Mouse (Mus musculus) cerebellum, adult 18-20 months (tissue): Measurements from ENCODE around the gene Inafm1.
"Not testable (repeated sequence)": the region's sequence is repeated elsewhere in the genome, so short reads cannot be mapped to it uniquely, and the experiment has no call there.

Source experiments
- DNase-seq, 2 experiments: peaks; one replicate each; pipeline ENCODE4 v3.0.0; 2021

The Inafm1 gene

GRCm38 (mm10) chr7:16296766-16297390, 23.5 kb upstream of the Inafm1 start:
- DNase-seq: peak; percentile 91

DNA sequence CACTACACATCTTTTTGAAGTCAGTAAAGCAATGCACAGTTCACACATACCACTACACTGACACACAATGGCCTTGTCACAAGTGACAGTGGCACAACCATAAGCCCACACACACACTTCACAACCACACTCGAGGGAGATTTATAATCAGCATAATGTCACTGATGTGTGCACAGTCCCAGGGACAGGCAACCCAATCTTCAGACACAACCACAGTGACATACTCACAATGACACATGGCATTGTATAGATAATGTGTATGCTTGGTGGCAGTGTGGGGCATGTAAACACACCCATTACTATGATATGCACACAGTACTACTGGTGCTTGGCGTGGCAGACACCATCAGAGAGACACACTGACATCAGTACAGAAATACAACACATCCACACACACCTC, 22.7 kb upstream of the Inafm1 start:
- peak in 1 of 2 experiments; percentile 41 for DNase-seq

DNA sequence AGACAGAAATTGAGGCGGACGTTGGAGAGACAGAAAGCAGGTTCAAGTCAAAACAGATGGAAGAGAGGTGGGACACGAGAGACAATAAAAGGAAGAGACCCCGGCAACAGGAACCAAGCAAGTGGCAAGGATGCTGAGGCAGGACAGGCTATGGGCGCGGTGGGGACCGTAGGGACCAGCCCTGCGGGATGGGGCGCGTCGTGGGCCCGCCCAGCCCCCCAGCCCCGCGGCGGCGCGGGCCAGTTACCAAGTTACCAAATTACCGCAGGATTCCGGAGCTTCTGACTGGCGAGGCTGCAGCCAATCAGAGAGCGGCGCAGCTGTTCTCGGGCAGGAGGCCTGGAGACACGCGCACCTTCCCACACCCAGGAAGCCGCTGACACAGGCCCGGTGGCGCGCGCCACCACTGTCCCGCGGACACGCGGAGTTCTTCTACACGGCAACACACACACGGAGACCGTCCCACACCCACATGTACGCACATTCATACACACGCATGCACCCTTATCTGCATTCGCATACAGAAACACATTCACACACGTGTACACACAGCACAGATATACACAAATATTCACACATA, 22.0 kb upstream of the Inafm1 start:
- peak; percentile 87 to 89 for DNase-seq

GRCm38 (mm10) chr7:16294837-16295236, 21.4 kb upstream of the Inafm1 start:
- peak; percentile 94 to 97 for DNase-seq

DNA sequence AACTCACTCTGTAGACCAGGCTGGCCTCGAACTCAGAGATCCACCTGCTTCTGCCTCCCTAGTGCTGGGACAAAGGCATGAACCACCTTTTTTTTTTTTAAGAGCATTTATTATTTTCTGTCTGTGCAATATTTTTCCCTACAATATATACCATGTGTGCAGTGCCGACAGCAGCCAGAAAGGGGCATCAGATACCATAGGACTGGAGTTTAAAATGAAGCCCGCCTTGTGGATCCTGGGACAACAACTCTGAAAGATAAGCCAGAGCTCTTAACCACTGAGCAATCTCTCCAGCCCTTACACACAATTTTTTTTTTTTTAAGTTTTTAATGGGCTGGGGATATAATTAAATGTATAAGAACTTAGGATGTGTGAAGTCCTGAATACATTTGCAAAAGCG, 20.9 kb upstream of the Inafm1 start:
- DNase-seq: peak in 1 of 2 experiments; percentile 39

DNA sequence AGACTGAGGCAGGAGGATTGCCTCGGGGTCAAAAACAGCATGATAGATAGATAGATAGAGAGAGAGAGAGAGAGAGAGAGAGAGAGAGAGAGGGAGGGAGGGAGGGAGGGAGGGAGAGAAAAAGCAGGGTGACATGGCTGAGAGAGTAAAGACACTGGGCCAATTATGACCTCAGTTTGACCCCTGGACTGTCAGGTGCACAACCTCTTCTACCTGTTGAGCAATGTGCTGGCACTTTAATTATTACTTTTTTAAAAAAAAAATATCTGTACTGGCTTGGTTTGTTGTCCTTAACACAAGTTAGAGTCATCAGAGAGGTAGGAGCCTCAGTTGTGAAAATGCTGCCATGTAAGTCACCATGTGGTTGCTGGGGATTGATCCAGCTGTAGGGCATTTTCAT, 14.4 kb upstream of the Inafm1 start:
- DNase-seq: no peak

DNA sequence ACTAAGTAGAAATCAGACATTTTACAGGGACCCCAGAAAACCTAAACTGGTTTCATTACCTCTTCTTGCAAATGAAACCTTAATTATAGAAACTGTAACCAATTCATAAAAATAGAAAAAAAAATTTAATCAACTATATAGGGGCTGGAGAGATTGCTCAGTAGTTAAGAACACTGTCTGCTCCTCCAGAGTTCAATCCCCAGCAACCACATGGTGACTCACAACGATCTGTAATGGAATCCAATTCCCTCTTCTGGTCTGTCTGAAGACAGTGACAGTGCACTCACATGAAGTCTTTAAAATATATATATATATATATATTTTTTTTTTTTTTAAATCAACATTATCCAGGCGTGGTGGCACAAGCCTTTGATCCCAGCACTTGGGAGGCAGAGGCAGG, 13.6 kb upstream of the Inafm1 start:
- DNase-seq: no peak

GRCm38 (mm10) chr7:16286026-16286961, 12.9 kb upstream of the Inafm1 start, which contains the start of gene Ccdc9:
Ccdc9 (minus strand) TSS chr7:16286795.
- peak; percentile 96 to 97 for DNase-seq

- peak; percentile 44 to 49 for DNase-seq
Measured at GRCm38 (mm10) chr7:16285450-16286025, 12.1 kb upstream of the Inafm1 start.

DNA sequence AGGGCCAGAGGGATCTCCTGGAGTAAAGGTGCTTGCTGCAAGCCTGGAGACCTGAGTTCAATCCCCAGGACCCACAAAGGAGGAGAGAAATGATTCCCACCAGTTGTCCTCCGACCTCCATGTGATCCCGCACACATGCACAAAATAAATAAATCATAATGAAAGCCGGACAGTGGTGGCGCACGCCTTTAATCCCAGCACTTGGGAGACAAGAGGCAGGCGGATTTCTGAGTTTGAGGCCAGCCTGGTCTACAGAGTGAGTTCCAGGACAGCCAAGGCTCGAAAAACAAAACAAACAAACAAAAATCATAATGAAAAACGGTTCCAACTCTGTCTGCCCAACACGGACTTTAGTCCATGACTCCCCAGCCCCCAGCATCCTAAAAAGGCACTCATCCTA, 11.5 kb upstream of the Inafm1 start:
- no peak for DNase-seq

DNA sequence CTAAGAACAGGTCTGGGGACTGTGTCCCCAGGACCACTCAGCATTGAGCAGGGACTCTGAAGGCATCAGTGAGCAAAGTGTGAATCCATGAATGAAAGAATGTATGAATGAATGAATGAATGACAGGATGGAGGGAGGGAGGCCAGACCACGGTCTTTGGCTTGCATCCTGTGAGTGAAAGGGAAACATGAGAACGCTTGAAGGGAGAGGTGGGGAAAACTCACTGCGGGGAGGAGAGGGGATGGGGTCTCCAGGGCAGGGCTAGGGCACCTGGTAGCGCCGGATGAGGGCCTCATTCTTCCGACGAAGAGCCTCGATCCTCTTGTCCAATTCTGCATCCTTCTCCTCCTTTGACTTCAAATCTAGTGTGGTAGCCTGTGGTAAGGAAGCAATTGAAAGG, 10.6 kb upstream of the Inafm1 start:
- no peak for DNase-seq

DNA sequence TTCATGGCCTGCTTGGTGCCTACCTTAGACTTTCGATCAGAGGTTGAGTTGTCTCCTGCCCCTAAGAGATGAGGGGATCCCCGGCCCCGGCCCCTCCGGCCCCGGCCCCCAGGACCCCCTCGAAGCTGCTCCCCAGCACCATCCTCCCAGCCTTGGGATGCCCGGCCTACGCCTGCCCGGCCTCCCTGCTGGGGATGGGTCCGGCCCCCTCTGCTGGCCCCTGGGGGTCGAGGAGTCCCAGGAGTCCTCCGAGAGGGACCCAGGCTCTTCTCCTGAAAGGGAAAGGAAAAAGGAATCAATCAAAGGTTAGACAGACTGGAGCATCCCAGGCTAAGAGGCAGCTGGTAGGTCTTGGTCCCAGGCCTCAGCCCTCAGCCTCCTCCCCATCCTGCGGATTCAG, 8.9 kb upstream of the Inafm1 start:
- no peak for DNase-seq

- no peak for DNase-seq
Measured at GRCm38 (mm10) chr7:16280721-16281120, 7.3 kb upstream of the Inafm1 start.

DNA sequence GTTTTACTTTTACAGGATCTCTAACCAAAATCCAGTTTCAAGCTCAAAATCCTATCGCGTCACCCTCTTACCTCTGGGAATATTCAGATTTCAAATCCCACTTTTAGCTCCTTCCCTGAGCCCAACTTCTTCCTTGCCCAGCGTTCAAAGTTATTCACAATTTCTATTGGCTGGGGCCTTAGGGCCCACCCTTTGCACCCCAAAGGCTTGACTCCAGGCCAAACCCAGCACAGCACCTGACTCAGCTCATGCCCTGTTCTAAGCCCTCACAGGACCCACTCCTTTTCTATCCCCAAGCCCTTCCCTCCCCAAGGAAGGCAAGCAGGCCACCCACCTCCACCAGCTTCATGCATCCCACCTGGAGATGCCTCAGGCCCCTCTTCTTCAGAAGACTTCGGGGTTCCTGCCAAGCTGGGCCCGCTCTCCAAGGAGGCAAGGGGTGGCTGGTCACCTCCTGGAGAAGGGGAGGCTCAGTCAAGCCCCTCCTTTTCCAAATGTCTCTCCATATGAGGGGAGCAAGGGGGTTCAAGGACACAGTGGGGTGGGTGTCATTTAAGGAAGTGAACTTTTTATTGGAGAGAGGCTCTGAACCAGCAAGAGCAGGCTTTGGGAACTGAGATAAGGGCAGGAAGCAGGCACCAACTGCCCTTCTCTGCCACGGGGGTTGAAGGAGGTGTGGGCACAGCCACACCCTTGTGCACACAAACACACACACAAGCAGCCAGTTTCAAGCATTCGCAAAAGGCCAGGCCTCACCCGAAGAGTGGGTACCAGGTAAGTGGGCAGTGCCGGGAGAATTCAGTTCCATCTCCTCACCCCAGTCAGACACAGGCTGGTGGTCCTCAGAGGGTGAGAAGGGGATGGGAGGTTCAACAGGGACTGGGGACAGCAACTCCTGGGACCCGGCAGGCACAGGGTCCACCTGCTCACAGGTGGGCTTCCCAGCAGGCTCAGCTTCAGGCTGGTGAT, 1.8 kb upstream of the Inafm1 start:
- no peak for DNase-seq

GRCm38 (mm10) chr7:16273766-16274140, 336 bp upstream of the Inafm1 start:
- peak in 1 of 2 experiments; percentile 83 for DNase-seq

DNA sequence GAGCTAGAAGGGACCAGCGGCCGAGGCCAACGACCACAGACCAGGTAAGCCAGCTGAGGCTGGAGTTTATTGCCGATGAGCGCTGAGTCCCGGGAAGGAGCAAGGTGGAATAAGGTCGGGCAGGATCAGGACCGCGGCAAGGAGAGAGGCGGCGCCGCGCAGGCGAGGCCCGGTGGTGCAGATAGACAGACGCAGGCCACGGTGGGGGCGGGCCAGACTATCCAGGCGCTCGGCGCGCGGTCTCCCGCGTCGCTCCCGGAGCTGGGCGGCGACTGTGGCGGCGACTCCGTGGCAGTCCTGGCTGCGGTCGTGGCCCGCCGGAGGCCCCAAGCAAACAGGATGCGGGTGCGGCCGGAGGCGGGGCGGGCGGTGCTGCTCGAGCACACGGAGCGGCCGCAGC, 736 bp downstream of the Inafm1 start:
- DNase-seq: peak; percentile 85 to 86

- peak in 1 of 2 experiments; percentile 22 for DNase-seq
Measured at GRCm38 (mm10) chr7:16271139-16271538, 2.3 kb downstream of the Inafm1 start.

- DNase-seq: not testable (repeated sequence)
Measured at GRCm38 (mm10) chr7:16266593-16266992, 6.8 kb downstream of the Inafm1 start.

- DNase-seq: no peak
Measured at GRCm38 (mm10) chr7:16265856-16266255, 7.6 kb downstream of the Inafm1 start.

GRCm38 (mm10) chr7:16263843-16264242, 9.6 kb downstream of the Inafm1 start:
- DNase-seq: no peak

DNA sequence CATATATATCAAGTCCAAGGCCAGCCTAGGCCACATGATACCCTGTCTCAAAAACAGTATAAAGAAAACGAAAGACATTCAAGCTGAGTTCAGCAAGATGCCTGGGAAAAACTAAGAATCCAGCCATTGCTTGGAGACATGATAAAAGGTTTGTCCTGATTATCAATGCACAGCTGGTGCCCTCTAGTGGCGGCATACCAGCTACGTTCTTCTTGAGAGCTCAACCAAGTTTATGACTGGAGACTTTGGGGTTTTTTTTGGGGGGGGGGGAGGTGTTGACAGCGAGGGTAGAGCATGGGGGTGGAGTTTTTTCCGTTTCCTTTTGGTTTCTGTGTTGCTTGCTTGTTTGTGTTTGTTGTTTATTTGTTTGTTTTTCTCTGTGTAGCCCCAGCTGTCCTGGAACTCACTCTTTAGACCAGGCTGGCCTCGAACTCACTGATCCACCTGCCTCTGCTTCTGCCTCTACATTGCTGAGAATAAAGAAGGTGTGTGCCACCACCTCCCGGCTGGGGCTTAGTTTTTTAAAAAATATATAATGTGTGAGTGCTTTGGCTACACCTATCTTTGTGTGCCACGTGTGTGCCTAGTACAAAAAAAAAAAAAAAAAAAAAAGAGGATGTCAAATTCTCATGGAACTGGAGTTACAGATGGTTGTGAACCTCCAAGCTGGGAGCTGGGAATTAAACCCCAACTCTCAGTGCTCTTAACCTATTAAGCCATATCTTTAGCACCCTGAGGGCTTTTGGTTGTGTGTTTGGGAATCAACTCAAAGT, 10.2 kb downstream of the Inafm1 start:
- DNase-seq: peak; percentile 81 to 87
